Mouse (Mus musculus): ENCODE results near the gene Atp2a2. TPM values are rescaled to one million over a fixed set of nuclear protein-coding genes. Genes with fewer than 3 reads are reported as not detected.
"Not testable (repeated sequence)": the region's sequence is repeated elsewhere in the genome, so short reads cannot be mapped to it uniquely, and the experiment has no call there.

Atp2a2 gene
- polyA plus RNA-seq, 1 experiment from 2014 or later: 37.8 TPM

- H3K36me3 ChIP-seq: peaks cover 96% of the 10 kb centered on the region
- not testable (repeated sequence) for H3K4me2 ChIP-seq; ATAC-seq (replicated peaks; ENCODE audit: low FRiP score); H3K9ac ChIP-seq; H3K9me3 ChIP-seq (replicated peaks); H3K27ac ChIP-seq; H3K4me1 ChIP-seq; H3K27me3 ChIP-seq; H3K4me3 ChIP-seq (replicated peaks)
- WGBS: 81% methylated on average over 5 of the region's 5 CpGs
Observed at GRCm38 (mm10) chr5:122486243-122486642, 15.8 kb downstream of the Atp2a2 start.

GRCm38 (mm10) chr5:122482733-122483391 lies 19.2 kb downstream of the Atp2a2 start:
- Histone ChIP-seq H3K9me3 (replicated peaks) (no peaks in the 10 kb centered on the region), H3K27ac (no peak overlapping the region), H3K4me1 (no peaks in the 10 kb centered on the region), H3K36me3 (peaks cover 92% of the 10 kb centered on the region), H3K27me3 (no peaks in the 10 kb centered on the region), H3K4me3 (replicated peaks) (no peak overlapping the region), H3K9ac (no peak overlapping the region), H3K4me2 (no peak overlapping the region)
- 78% methylated on average over 6 of the region's 6 CpGs for WGBS
- ATAC-seq (replicated peaks; ENCODE audit: low FRiP score): no peak

GRCm38 (mm10) chr5:122481844-122482243 lies 20.2 kb downstream of the Atp2a2 start:
- Histone ChIP-seq H3K27me3 (no peaks in the 10 kb centered on the region), H3K4me3 (replicated peaks) (no peak overlapping the region), H3K9ac (no peak overlapping the region), H3K36me3 (peaks cover 93% of the 10 kb centered on the region), H3K4me2 (no peak overlapping the region), H3K27ac (no peak overlapping the region), H3K9me3 (replicated peaks) (no peaks in the 10 kb centered on the region), H3K4me1 (no peaks in the 10 kb centered on the region)
- 76% methylated on average over 5 of the region's 5 CpGs for WGBS
- ATAC-seq (replicated peaks; ENCODE audit: low FRiP score): no peak

GRCm38 (mm10) chr5:122479131-122479530 lies 22.9 kb downstream of the Atp2a2 start:
- Histone ChIP-seq H3K27me3 (no peaks in the 10 kb centered on the region), H3K27ac (no peak overlapping the region), H3K36me3 (peaks cover 93% of the 10 kb centered on the region), H3K4me1 (no peaks in the 10 kb centered on the region), H3K4me3 (replicated peaks) (no peak overlapping the region), H3K9ac (no peak overlapping the region), H3K4me2 (no peak overlapping the region), H3K9me3 (replicated peaks) (no peaks in the 10 kb centered on the region)
- 55% methylated on average over 2 of the region's 2 CpGs for WGBS
- no peak for ATAC-seq (replicated peaks; ENCODE audit: low FRiP score)

- Histone ChIP-seq H3K9ac (no peak overlapping the region), H3K4me1 (no peaks in the 10 kb centered on the region), H3K4me3 (replicated peaks) (no peak overlapping the region), H3K36me3 (peaks cover 93% of the 10 kb centered on the region), H3K27ac (no peak overlapping the region), H3K4me2 (no peak overlapping the region), H3K27me3 (no peaks in the 10 kb centered on the region), H3K9me3 (replicated peaks) (no peaks in the 10 kb centered on the region)
- no peak for ATAC-seq (replicated peaks; ENCODE audit: low FRiP score)
- WGBS: 88% methylated on average over 3 of the region's 3 CpGs
Observed at GRCm38 (mm10) chr5:122477492-122477891, 24.5 kb downstream of the Atp2a2 start.

GRCm38 (mm10) chr5:122476078-122476477 lies 25.9 kb downstream of the Atp2a2 start:
- Histone ChIP-seq H3K27me3 (no peaks in the 10 kb centered on the region), H3K9me3 (replicated peaks) (no peaks in the 10 kb centered on the region), H3K36me3 (peaks cover 95% of the 10 kb centered on the region), H3K4me2 (no peak overlapping the region), H3K4me3 (replicated peaks) (no peak overlapping the region), H3K27ac (no peak overlapping the region), H3K4me1 (no peaks in the 10 kb centered on the region), H3K9ac (no peak overlapping the region)
- ATAC-seq (replicated peaks; ENCODE audit: low FRiP score): no peak
- WGBS: 77% methylated on average over 3 of the region's 3 CpGs

- H3K36me3 ChIP-seq: peaks cover 95% of the 10 kb centered on the region
Observed at GRCm38 (mm10) chr5:122474643-122475363, 27.2 kb downstream of the Atp2a2 start.

GRCm38 (mm10) chr5:122471658-122472057 lies 30.4 kb downstream of the Atp2a2 start:
- no peaks in the 10 kb centered on the region for H3K4me1 ChIP-seq
- no peak overlapping the region for H3K9ac ChIP-seq
- no peak overlapping the region for H3K4me2 ChIP-seq
- no peak for ATAC-seq (replicated peaks; ENCODE audit: low FRiP score)
- H3K4me3 ChIP-seq (replicated peaks): no peak overlapping the region
- H3K36me3 ChIP-seq: peaks cover 100% of the 10 kb centered on the region
- no peaks in the 10 kb centered on the region for H3K9me3 ChIP-seq (replicated peaks)
- H3K27ac ChIP-seq: no peak overlapping the region
- 74% methylated on average over 5 of the region's 5 CpGs for WGBS
- no peaks in the 10 kb centered on the region for H3K27me3 ChIP-seq

More at GRCm38 (mm10) chr5:122474643-122475363, 27.2 kb downstream of the Atp2a2 start:
- H3K27ac ChIP-seq: no peak overlapping the region
- WGBS: 84% methylated on average over 4 of the region's 4 CpGs
- H3K9me3 ChIP-seq (replicated peaks): no peaks in the 10 kb centered on the region
- no peak for ATAC-seq (replicated peaks; ENCODE audit: low FRiP score)
- H3K9ac ChIP-seq: no peak overlapping the region
- no peak overlapping the region for H3K4me2 ChIP-seq
- H3K27me3 ChIP-seq: no peaks in the 10 kb centered on the region
- no peaks in the 10 kb centered on the region for H3K4me1 ChIP-seq
- no peak overlapping the region for H3K4me3 ChIP-seq (replicated peaks)

- Histone ChIP-seq H3K27ac (no peak overlapping the region), H3K9me3 (replicated peaks) (no peaks in the 10 kb centered on the region), H3K4me2 (no peak overlapping the region), H3K27me3 (no peaks in the 10 kb centered on the region), H3K4me3 (replicated peaks) (no peak overlapping the region), H3K36me3 (peaks cover 100% of the 10 kb centered on the region), H3K4me1 (no peaks in the 10 kb centered on the region), H3K9ac (no peak overlapping the region)
- WGBS: 92% methylated on average over 9 of the region's 9 CpGs
- ATAC-seq (replicated peaks; ENCODE audit: low FRiP score): no peak
Observed at GRCm38 (mm10) chr5:122461431-122461830, 40.6 kb downstream of the Atp2a2 start.

GRCm38 (mm10) chr5:122460656-122461055 lies 41.4 kb downstream of the Atp2a2 start:
- WGBS: 82% methylated on average over 11 of the region's 11 CpGs

GRCm38 (mm10) chr5:122459335-122459734 lies 42.7 kb downstream of the Atp2a2 start:
- Histone ChIP-seq H3K4me1 (no peaks in the 10 kb centered on the region), H3K9ac (no peak overlapping the region), H3K27me3 (no peaks in the 10 kb centered on the region), H3K36me3 (peaks cover 100% of the 10 kb centered on the region), H3K9me3 (replicated peaks) (no peaks in the 10 kb centered on the region), H3K27ac (no peak overlapping the region), H3K4me3 (replicated peaks) (no peak overlapping the region), H3K4me2 (no peak overlapping the region)
- WGBS: 97% methylated on average over 5 of the region's 5 CpGs
- no peak for ATAC-seq (replicated peaks; ENCODE audit: low FRiP score)

More at GRCm38 (mm10) chr5:122460656-122461055, 41.4 kb downstream of the Atp2a2 start:
- Histone ChIP-seq H3K36me3 (peaks cover 100% of the 10 kb centered on the region), H3K27ac (no peak overlapping the region), H3K9ac (no peak overlapping the region), H3K9me3 (replicated peaks) (no peaks in the 10 kb centered on the region), H3K4me3 (replicated peaks) (no peak overlapping the region), H3K27me3 (no peaks in the 10 kb centered on the region), H3K4me1 (no peaks in the 10 kb centered on the region), H3K4me2 (no peak overlapping the region)
- ATAC-seq (replicated peaks; ENCODE audit: low FRiP score): no peak

- Histone ChIP-seq H3K4me3 (replicated peaks) (no peak overlapping the region), H3K27me3 (no peaks in the 10 kb centered on the region), H3K4me2 (no peak overlapping the region), H3K27ac (no peak overlapping the region), H3K4me1 (no peaks in the 10 kb centered on the region), H3K9me3 (replicated peaks) (no peaks in the 10 kb centered on the region), H3K36me3 (peaks cover 100% of the 10 kb centered on the region), H3K9ac (no peak overlapping the region)
- 90% methylated on average over 4 of the region's 4 CpGs for WGBS
- ATAC-seq (replicated peaks; ENCODE audit: low FRiP score): no peak
Observed at GRCm38 (mm10) chr5:122458066-122458465, 44.0 kb downstream of the Atp2a2 start.

All from kidney, embryonic 15.5 days (tissue).